Mouse (Mus musculus) heart, postnatal 0 days (tissue): ENCODE results near the gene Kbtbd4.

Source experiments
- CTCF ChIP-seq: IDR thresholded peaks from 2 replicates; pipeline ENCODE4 v1.5.1; 2016; ENCODE audit warnings: antibody characterized with exemption, control low read depth, low read depth
- EP300 ChIP-seq: IDR thresholded peaks from 2 replicates; pipeline ENCODE4 v1.6.1; 2016; ENCODE audit warnings: antibody characterized with exemption, low read depth

GRCm38 (mm10) chr2:90864184-90864583, 40.4 kb upstream of the Kbtbd4 start:
- no peak for TF ChIP-seq CTCF
- TF ChIP-seq EP300: no peak
